ENCODE assay signal across 8 mouse cellular contexts in genomic region chr11:51916033-51916929, GRCm38 (mm10). TPM values are rescaled to one million over a fixed set of nuclear protein-coding genes. Genes with fewer than 3 reads are reported as not detected.
DNase-seq lines count a peak whose midpoint lies in the region; ATAC-seq and TF ChIP-seq lines count a peak whose summit lies in the region.

No protein-coding gene starts in this region.

- no peaks in the 10 kb centered on the region for H3K9me3 ChIP-seq in heart, embryonic 13.5 days
- no peaks in the 10 kb centered on the region for H3K9me3 ChIP-seq in liver, embryonic 11.5 days (ENCODE audit: control insufficient read depth, low read length)
- H3K9me3 ChIP-seq in stomach, embryonic 15.5 days = no peaks in the 10 kb centered on the region

- WGBS in heart, embryonic 13.5 days = under 1% methylated on average over 29 of the region's 29 CpGs
- 2% methylated on average over 29 of the region's 29 CpGs for WGBS in liver, embryonic 11.5 days
- WGBS in stomach, embryonic 15.5 days = 1% methylated on average over 29 of the region's 29 CpGs

- H3K27ac ChIP-seq in embryonic fibroblast, embryonic 13.5 days (ENCODE audit: insufficient read depth, low read length) = peak overlapping the region; percentile 80
- H3K27ac ChIP-seq in heart, embryonic 13.5 days (replicated peaks) = peak overlapping the region; percentile 94
- H3K27ac ChIP-seq in liver, embryonic 11.5 days (ENCODE audit: low read depth, low read length) = 0 out of 2 replicates have a peak overlapping the region, but pooled peaks have one; percentile 22
- H3K27ac ChIP-seq in stomach, embryonic 15.5 days = peak overlapping the region; percentile 92

- ATAC-seq in heart, embryonic 13.5 days (ENCODE audit: extremely low read depth, insufficient number of reproducible peaks, low FRiP score, low TSS enrichment) = peak; percentile 70
- ATAC-seq in liver, embryonic 11.5 days (replicated peaks; ENCODE audit: low FRiP score) = peak; percentile 69
- peak; percentile 86 for ATAC-seq in stomach, embryonic 15.5 days (ENCODE audit: insufficient read depth, low FRiP score, low read depth)

- DNase-seq in 3134 (ENCODE audit: extremely low read depth, insufficient read length, low spot score) = peak; percentile 94
- DNase-seq in adrenal gland, postnatal 14 days = peak; percentile 96
- peak; percentile 92 for DNase-seq in kidney, postnatal 10 days
- peak; percentile 66 for DNase-seq in liver, embryonic 11.5 days (ENCODE audit: low spot score)
- DNase-seq in naive thymus-derived CD4-positive, alpha-beta T cell, adult 2 months (ENCODE audit: low read depth) = peak; percentile 61

- H3K4me2 ChIP-seq in heart, embryonic 13.5 days = peak overlapping the region; percentile 81
- H3K4me2 ChIP-seq in liver, embryonic 11.5 days = peak overlapping the region; percentile 67
- H3K4me2 ChIP-seq in stomach, embryonic 15.5 days = peak overlapping the region; percentile 78

- TF ChIP-seq CTCF in embryonic fibroblast, embryonic 13.5 days (IDR thresholded peaks at IDR 0.05; ENCODE audit: borderline replicate concordance, insufficient read depth, low read length) = no peak

- H3K4me1 ChIP-seq in embryonic fibroblast, embryonic 13.5 days (ENCODE audit: control insufficient read depth, insufficient read depth, low read length) = peaks cover 12% of the 10 kb centered on the region; the same call in 1 of the 2 replicates
- peaks cover 28% of the 10 kb centered on the region for H3K4me1 ChIP-seq in heart, embryonic 13.5 days
- peaks cover 11% of the 10 kb centered on the region for H3K4me1 ChIP-seq in liver, embryonic 11.5 days (replicated peaks; ENCODE audit: control insufficient read depth, insufficient read depth, low read length)
- peaks cover 19% of the 10 kb centered on the region for H3K4me1 ChIP-seq in stomach, embryonic 15.5 days

- peak overlapping the region; percentile 13; the same call in 1 of the 2 replicates for H3K4me3 ChIP-seq in embryonic fibroblast, embryonic 13.5 days (ENCODE audit: insufficient read depth, low read length)
- H3K4me3 ChIP-seq in heart, embryonic 13.5 days = peak overlapping the region; percentile 50
- peak overlapping the region; percentile 36 for H3K4me3 ChIP-seq in liver, embryonic 11.5 days (ENCODE audit: low read depth, low read length)
- peak overlapping the region; percentile 37 for H3K4me3 ChIP-seq in stomach, embryonic 15.5 days (replicated peaks)

- TF ChIP-seq POLR2A in embryonic fibroblast, embryonic 13.5 days (IDR thresholded peaks at IDR 0.05; ENCODE audit: low read depth, low read length) = no peak; the same call in 1 of the 2 replicates

- no peaks in the 10 kb centered on the region for H3K27me3 ChIP-seq in heart, embryonic 13.5 days (replicated peaks)
- H3K27me3 ChIP-seq in liver, embryonic 11.5 days (replicated peaks; ENCODE audit: control insufficient read depth, insufficient read depth, low read length) = no peaks in the 10 kb centered on the region; the same call in 1 of the 2 replicates
- no peaks in the 10 kb centered on the region for H3K27me3 ChIP-seq in stomach, embryonic 15.5 days (replicated peaks)

- H3K9ac ChIP-seq in heart, embryonic 13.5 days = peak overlapping the region; percentile 73
- 0 out of 2 replicates have a peak overlapping the region, but pooled peaks have one; percentile 8 for H3K9ac ChIP-seq in liver, embryonic 11.5 days (ENCODE audit: low read depth, low read length)
- H3K9ac ChIP-seq in stomach, embryonic 15.5 days = no peak overlapping the region

- H3K36me3 ChIP-seq in heart, embryonic 13.5 days = no peaks in the 10 kb centered on the region
- no peaks in the 10 kb centered on the region for H3K36me3 ChIP-seq in liver, embryonic 11.5 days (ENCODE audit: control insufficient read depth, insufficient read depth, low read length)
- no peaks in the 10 kb centered on the region for H3K36me3 ChIP-seq in stomach, embryonic 15.5 days

RNA-seq across cellular contexts. Expression of gene Cdkn2aipnl, which starts 51.2 kb away (rescaled TPM):
- total RNA-seq in adrenal gland, postnatal 14 days (2021) = 20.1 and 24.9 TPM in 2 replicates
- polyA plus RNA-seq in embryonic fibroblast, embryonic 13.5 days (2011; ENCODE audit: insufficient read length, low read depth, missing spikeins) = 18.0 and 28.1 TPM in 2 replicates
- polyA plus RNA-seq in heart, embryonic 13.5 days (2015; fragmentation: Nextera tagmentation; extraction: Ambion mirVana) = 63.8 and 71.9 TPM in 2 replicates
- 114 and 125 TPM in 2 replicates for polyA plus RNA-seq in liver, embryonic 11.5 days (2014; fragmentation: Nextera tagmentation; extraction: Ambion mirVana)
- 82.0 and 89.6 TPM in 2 replicates for polyA plus RNA-seq in stomach, embryonic 15.5 days (2015; fragmentation: Nextera tagmentation; extraction: Ambion mirVana)

RNA-seq across cellular contexts. Expression of gene Jade2, which starts 58.8 kb away (rescaled TPM):
- 11.9 and 15.1 TPM in 2 replicates for total RNA-seq in adrenal gland, postnatal 14 days (2021)
- 3.7 and 5.8 TPM in 2 replicates for polyA plus RNA-seq in embryonic fibroblast, embryonic 13.5 days (2011; ENCODE audit: insufficient read length, low read depth, missing spikeins)
- 0.60 and 0.78 TPM in 2 replicates for polyA plus RNA-seq in heart, embryonic 13.5 days (2015; fragmentation: Nextera tagmentation; extraction: Ambion mirVana)
- polyA plus RNA-seq in liver, embryonic 11.5 days (2014; fragmentation: Nextera tagmentation; extraction: Ambion mirVana) = 0.59 and 1.2 TPM in 2 replicates
- 1.4 and 1.5 TPM in 2 replicates for polyA plus RNA-seq in stomach, embryonic 15.5 days (2015; fragmentation: Nextera tagmentation; extraction: Ambion mirVana)

Comparison
In these comparisons a context has a peak if more than half of its experiments do, and no peak if none do; other contexts are left out.
1. Peak in every context shown above with its lines: DNase-seq, ATAC-seq, H3K4me3 ChIP-seq and H3K27ac ChIP-seq.
2. H3K27ac ChIP-seq: peak in every context shown above with its lines; median percentile 94 in heart, embryonic 13.5 days; 92 in stomach, embryonic 15.5 days; 80 in embryonic fibroblast, embryonic 13.5 days; 22 in liver, embryonic 11.5 days.